Mouse (Mus musculus): ENCODE measurements at regions not wholly inside any gene's neighbourhood (a gene's known extent, or its start where the extent isn't known, plus 50 kb on each side); places are given as distances from the start of the nearest gene placed in this dataset.

DNA sequence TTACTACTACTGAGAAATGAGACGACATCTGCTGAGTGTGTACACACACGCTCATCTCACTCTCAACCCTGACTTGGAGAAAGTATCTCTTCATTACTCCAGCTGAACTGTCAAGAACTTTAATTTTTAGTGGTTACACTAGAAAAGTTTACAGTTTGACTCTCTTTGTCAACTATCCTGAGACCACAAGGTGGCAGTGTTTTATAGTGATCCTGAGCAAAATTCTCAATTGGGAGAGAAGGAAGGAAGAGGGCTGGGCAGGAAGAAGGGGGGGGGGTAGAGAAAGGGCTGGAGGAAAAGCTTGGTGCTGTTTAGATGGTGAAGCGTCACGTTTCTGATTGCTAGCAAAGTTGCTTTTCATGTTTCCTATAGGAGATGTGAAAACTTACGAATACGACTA is 158.8 kb upstream of the Olfr1507 start:
- TF ChIP-seq GATA4 (IDR thresholded peaks at IDR 0.05; ENCODE audit: insufficient replicate concordance, low read length), result no peak

GRCm38 (mm10) chr14:52638179-52638578 is 142.6 kb upstream of the Olfr1507 start:
- no peak for TF ChIP-seq GATA4 (IDR thresholded peaks at IDR 0.05; ENCODE audit: insufficient replicate concordance, low read length)

DNA sequence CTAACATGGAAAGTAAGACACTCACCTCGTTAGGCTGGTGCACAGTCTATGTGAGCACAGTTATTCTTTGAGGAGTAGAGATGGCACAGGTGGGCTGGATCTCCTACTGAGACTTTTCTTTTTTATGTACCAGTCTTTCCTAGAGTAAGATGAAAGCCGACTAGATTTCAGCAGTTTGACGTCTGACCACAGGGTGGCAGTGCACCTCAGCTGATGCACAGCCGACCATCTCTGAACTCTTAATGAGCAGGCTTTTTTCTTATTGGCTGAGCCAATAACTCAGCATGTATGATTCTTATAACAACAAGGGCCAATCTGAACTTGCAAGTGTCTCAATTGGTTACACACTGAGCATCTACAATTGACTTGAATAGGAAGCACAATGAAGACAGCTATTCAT is 126.6 kb upstream of the Olfr1507 start:
- TF ChIP-seq GATA4 (IDR thresholded peaks at IDR 0.05; ENCODE audit: insufficient replicate concordance, low read length), result no peak

GRCm38 (mm10) chr14:52580319-52580718 is 84.8 kb upstream of the Olfr1507 start:
- no peak for TF ChIP-seq GATA4 (IDR thresholded peaks at IDR 0.05; ENCODE audit: insufficient replicate concordance, low read length)

DNA sequence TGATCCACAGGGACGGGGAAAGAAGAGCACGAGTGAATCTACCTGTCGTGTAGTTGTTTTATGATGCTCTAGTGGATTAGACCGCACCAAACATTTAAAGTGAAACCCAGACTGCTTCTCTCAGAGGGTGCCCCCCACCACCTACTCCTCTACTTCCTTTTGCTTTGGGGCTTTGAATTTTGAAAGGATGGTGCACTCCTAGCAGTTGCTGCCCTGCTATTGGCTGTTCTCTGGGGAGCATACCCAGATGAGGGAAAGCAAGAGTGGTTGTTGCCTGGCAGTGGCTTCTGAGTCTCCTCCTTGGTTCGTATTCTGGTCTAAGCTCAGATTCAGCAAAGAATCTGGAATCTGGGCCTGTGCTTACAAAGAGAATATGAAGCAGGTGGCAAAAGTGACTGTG is 71.4 kb upstream of the Olfr1507 start:
- TF ChIP-seq GATA4 (IDR thresholded peaks at IDR 0.05; ENCODE audit: insufficient replicate concordance, low read length), result no peak

DNA sequence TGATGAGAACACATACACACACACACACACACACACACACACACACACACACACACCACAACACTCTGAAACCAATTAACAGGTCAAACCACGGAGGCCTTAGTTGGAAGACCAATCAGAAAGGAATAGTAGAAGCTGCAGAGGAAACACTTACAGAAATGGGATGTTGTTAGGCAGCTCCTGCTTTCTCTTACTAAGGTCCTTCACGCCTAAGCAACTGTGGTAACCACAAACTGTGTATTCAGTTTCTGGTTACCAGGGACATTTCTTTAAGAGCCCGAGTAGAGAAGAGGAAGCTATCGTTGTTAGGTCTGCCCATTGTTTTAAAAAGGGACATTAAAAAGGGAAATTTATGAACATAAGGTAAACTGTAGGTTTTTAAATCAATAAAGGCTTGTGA is 70.1 kb upstream of the Olfr1507 start:
- no peak for TF ChIP-seq GATA4 (IDR thresholded peaks at IDR 0.05; ENCODE audit: insufficient replicate concordance, low read length)

DNA sequence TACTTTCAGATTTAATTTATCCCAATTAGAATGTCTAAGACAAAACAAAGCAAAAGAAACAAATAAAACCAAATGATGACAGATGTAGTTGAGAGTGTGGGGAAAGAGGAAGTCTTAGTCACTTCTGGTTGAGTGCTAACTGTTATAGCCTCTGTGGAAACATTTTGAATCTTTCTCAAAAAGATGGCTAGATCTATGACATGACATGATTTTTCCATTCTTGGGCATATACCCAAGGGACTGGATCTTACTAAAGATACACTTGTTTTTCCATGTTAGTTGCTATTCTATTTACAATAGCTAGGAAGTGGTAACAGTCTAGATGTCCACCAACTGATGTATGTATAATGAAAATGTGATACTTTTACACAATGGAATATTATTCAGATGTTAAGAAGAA is 57.9 kb upstream of the Olfr1507 start:
- TF ChIP-seq GATA4 (IDR thresholded peaks at IDR 0.05; ENCODE audit: insufficient replicate concordance, low read length), result no peak

GRCm38 (mm10) chr14:52547933-52548332 is 52.4 kb upstream of the Olfr1507 start:
- TF ChIP-seq GATA4 (IDR thresholded peaks at IDR 0.05; ENCODE audit: insufficient replicate concordance, low read length), result no peak
